Comparison of ENCODE assay signal across 8 mouse cellular contexts in genomic region chr15:93002002-93002904, GRCm38 (mm10).
DNase-seq lines count a peak whose midpoint lies in the region; ATAC-seq lines count a peak whose summit lies in the region.

No protein-coding gene starts in this region.

- no peaks in the 10 kb centered on the region for H3K27me3 ChIP-seq in embryonic facial prominence, embryonic 11.5 days (ENCODE audit: control insufficient read depth, insufficient read depth, low read length)
- 0 out of 2 replicates have a peak, but pooled peaks cover 4% of the 10 kb centered on the region for H3K27me3 ChIP-seq in midbrain, embryonic 12.5 days

- WGBS in embryonic facial prominence, embryonic 11.5 days, result 27% methylated on average over 25 of the region's 25 CpGs
- 31% methylated on average over 25 of the region's 25 CpGs for WGBS in midbrain, embryonic 12.5 days

- no peak overlapping the region for H3K4me3 ChIP-seq in embryonic facial prominence, embryonic 11.5 days (ENCODE audit: low read depth, low read length)
- H3K4me3 ChIP-seq in midbrain, embryonic 12.5 days, result peak overlapping the region; percentile 27

- peak overlapping the region; percentile 27 for H3K4me2 ChIP-seq in embryonic facial prominence, embryonic 11.5 days (ENCODE audit: low read depth, low read length)
- peak overlapping the region; percentile 50 for H3K4me2 ChIP-seq in midbrain, embryonic 12.5 days (replicated peaks)

- peak; percentile 63 to 74 for DNase-seq in layer of hippocampus, postnatal 10 days (ENCODE audit: low spot score in 2 of 2)
- no peak for DNase-seq in layer of hippocampus, adult 8-10 months (ENCODE audit: low spot score in 2 of 2)
- DNase-seq in embryonic facial prominence, embryonic 11.5 days (ENCODE audit: low spot score), result peak; percentile 41
- DNase-seq in heart, postnatal 10 days, result peak; percentile 23 to 46
- peak; percentile 22 to 35 for DNase-seq in left cerebral cortex, postnatal 36 days (ENCODE audit: low spot score in 2 of 2)
- no peak for DNase-seq in thymus, postnatal 4 days
- no peak for DNase-seq in T-cell, adult 2 months (ENCODE audit: low spot score)

- intact Hi-C loops in heart, postnatal 10 days (cut with DNase I), result no loop called here
- intact Hi-C loops in left cerebral cortex, postnatal 36 days (cut with DNase I), result no loop called here

- no peak overlapping the region for H3K27ac ChIP-seq in embryonic facial prominence, embryonic 11.5 days (replicated peaks; ENCODE audit: low read depth, low read length)
- peak overlapping the region; percentile 35; the same call in 1 of the 2 replicates for H3K27ac ChIP-seq in midbrain, embryonic 12.5 days (replicated peaks)

- ATAC-seq in embryonic facial prominence, embryonic 11.5 days (replicated peaks; ENCODE audit: insufficient number of reproducible peaks, low FRiP score, low TSS enrichment, low read depth), result peak; percentile 58; the same call in 1 of the 2 replicates
- ATAC-seq in midbrain, embryonic 12.5 days (ENCODE audit: low FRiP score, low read depth), result peak; percentile 50

- no peaks in the 10 kb centered on the region for H3K36me3 ChIP-seq in embryonic facial prominence, embryonic 11.5 days (replicated peaks; ENCODE audit: control insufficient read depth, insufficient read depth, low read depth, low read length)
- H3K36me3 ChIP-seq in midbrain, embryonic 12.5 days, result no peaks in the 10 kb centered on the region

- no peaks in the 10 kb centered on the region for H3K4me1 ChIP-seq in embryonic facial prominence, embryonic 11.5 days (ENCODE audit: control insufficient read depth, insufficient read depth, low read length)
- H3K4me1 ChIP-seq in midbrain, embryonic 12.5 days, result peaks cover 15% of the 10 kb centered on the region

- peak overlapping the region; percentile 1; the same call in 1 of the 2 replicates for H3K9ac ChIP-seq in embryonic facial prominence, embryonic 11.5 days (replicated peaks; ENCODE audit: low read length)
- H3K9ac ChIP-seq in midbrain, embryonic 12.5 days (replicated peaks), result peak overlapping the region; percentile 43

- no peaks in the 10 kb centered on the region for H3K9me3 ChIP-seq in embryonic facial prominence, embryonic 11.5 days (replicated peaks; ENCODE audit: control insufficient read depth, low read length)
- no peaks in the 10 kb centered on the region for H3K9me3 ChIP-seq in midbrain, embryonic 12.5 days

Comparison
In these comparisons a context has a peak if more than half of its experiments do, and no peak if none do; other contexts are left out.
1. DNase-seq: peak in layer of hippocampus, postnatal 10 days (2 of 2), embryonic facial prominence, embryonic 11.5 days (single experiment), heart, postnatal 10 days (2 of 2) and left cerebral cortex, postnatal 36 days (2 of 2); none in layer of hippocampus, adult 8-10 months (0 of 2), thymus, postnatal 4 days (single experiment) and T-cell, adult 2 months (single experiment).